Mouse (Mus musculus) ES-E14 (cell line): ENCODE measurements at regions not wholly inside any gene's neighbourhood (a gene's known extent, or its start where the extent isn't known, plus 50 kb on each side); places are given as distances from the start of the nearest gene placed in this dataset.

Experiments
- HCFC1 ChIP-seq: IDR thresholded peaks from 2 replicates; pipeline ENCODE4 v1.6.1; 2012; ENCODE audit warnings: low read length, inconsistent platforms, borderline replicate concordance; ENCODE audit not compliant: insufficient read depth
- ZC3H11A ChIP-seq: IDR thresholded peaks from 2 replicates; pipeline ENCODE4 v1.6.1; 2012; ENCODE audit warnings: low read depth, mild to moderate bottlenecking, inconsistent platforms, low read length, borderline replicate concordance
- ZNF384 ChIP-seq: IDR thresholded peaks from 2 replicates; pipeline ENCODE4 v1.6.1; 2012; ENCODE audit warnings: low read depth, low read length, inconsistent platforms

- no peak for TF ChIP-seq ZNF384
- no peak for TF ChIP-seq HCFC1
- no peak for TF ChIP-seq ZC3H11A
Measured at GRCm38 (mm10) chr1:26524537-26524936, 162.7 kb downstream of the 4931408C20Rik start.
